Mouse (Mus musculus): ENCODE measurements around the gene Gabbr2. TPM values are rescaled to one million over a fixed set of nuclear protein-coding genes. Genes with fewer than 3 reads are reported as not detected.

The Gabbr2 gene
- polyA plus RNA-seq, 1 experiment, result 102 TPM

DNA sequence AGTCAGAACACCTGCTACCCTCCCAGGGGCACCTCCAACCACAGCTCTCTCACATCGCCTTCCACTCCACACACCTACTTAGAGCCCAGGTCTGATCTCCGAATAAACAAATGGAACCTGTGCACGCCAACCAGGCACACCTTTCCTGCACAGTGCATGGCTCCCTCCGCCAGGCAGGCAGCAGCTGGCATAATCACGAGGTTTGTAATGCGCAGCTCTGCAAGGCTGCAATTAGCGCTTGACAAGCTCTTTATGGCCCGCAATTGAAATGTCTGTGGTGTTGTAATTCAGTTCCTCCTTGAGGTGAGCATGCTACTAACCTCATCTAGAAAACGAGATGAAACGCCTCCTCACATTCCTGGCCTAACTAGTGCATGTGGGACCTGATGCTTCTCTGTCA, 23.7 kb downstream of the Gabbr2 start:
- Histone ChIP-seq H3K27ac (ENCODE audit: insufficient read depth, low read length) (no peak overlapping the region), H3K4me3 (replicated peaks; ENCODE audit: insufficient read depth, low read depth, low read length) (no peak overlapping the region), H3K27me3 (ENCODE audit: control insufficient read depth, insufficient read depth, low read length) (no peaks in the 10 kb centered on the region), H3K4me1 (ENCODE audit: control insufficient read depth, insufficient read depth, low read length) (peaks cover 32% of the 10 kb centered on the region)
- 81% methylated on average over 10 of the region's 10 CpGs for WGBS
- no peak for TF ChIP-seq POLR2A (IDR thresholded peaks at IDR 0.05; ENCODE audit: borderline replicate concordance, insufficient read depth, low read length)
- TF ChIP-seq CTCF (IDR thresholded peaks at IDR 0.05; ENCODE audit: borderline replicate concordance, insufficient read depth, low read depth, low read length), result no peak
- DNase-seq, result no peak

DNA sequence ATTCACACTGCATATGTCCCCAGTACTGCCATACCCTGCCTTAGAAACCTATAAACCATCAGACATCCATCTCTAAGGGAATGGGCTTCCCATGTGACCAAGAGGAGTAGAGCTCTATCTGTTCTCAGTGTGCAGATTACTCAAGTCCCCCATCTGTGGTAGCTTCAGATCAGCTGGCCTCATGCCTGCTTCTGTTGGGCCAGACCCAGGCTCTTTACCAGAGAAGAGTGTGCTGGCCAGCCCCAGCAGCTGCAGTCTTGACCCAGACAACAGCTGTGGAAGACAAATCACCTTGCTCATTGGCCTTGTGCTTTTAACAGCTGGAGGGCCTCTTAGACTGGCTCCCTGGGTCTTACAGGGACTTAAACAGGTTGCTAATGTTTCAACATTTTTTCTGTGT, 25.1 kb downstream of the Gabbr2 start:
- Histone ChIP-seq H3K4me1 (ENCODE audit: control insufficient read depth, insufficient read depth, low read length) (peaks cover 33% of the 10 kb centered on the region), H3K27me3 (ENCODE audit: control insufficient read depth, insufficient read depth, low read length) (no peaks in the 10 kb centered on the region), H3K4me3 (replicated peaks; ENCODE audit: insufficient read depth, low read depth, low read length) (no peak overlapping the region), H3K27ac (ENCODE audit: insufficient read depth, low read length) (no peak overlapping the region)
- no peak for TF ChIP-seq POLR2A (IDR thresholded peaks at IDR 0.05; ENCODE audit: borderline replicate concordance, insufficient read depth, low read length)
- no peak for TF ChIP-seq CTCF (IDR thresholded peaks at IDR 0.05; ENCODE audit: borderline replicate concordance, insufficient read depth, low read depth, low read length)
- no peak for DNase-seq

DNA sequence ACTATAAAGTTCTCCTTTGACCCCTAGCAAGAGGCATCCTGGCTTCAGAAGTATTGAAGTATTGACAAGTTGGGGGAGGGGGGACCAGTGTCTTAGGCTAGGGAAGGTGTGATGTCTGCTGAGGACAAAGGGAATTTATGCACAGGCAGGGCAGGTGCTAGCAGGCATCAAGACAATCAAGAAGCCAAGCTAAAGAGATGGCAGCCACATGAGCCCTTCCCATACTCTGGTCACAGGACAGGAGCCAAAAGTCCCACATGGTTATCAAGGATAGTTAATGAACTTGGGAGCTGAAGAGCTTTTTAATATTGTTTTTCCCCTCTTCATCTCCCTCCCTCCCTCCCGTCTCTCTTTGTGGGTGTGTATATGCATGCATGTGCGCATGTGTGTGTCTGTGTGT, 30.3 kb downstream of the Gabbr2 start:
- Histone ChIP-seq H3K27me3 (ENCODE audit: control insufficient read depth, insufficient read depth, low read length) (no peaks in the 10 kb centered on the region), H3K4me1 (ENCODE audit: control insufficient read depth, insufficient read depth, low read length) (peaks cover 52% of the 10 kb centered on the region), H3K27ac (ENCODE audit: insufficient read depth, low read length) (no peak overlapping the region), H3K4me3 (replicated peaks; ENCODE audit: insufficient read depth, low read depth, low read length) (no peak overlapping the region)
- 79% methylated on average over 2 of the region's 2 CpGs for WGBS
- no peak for DNase-seq
- TF ChIP-seq POLR2A (IDR thresholded peaks at IDR 0.05; ENCODE audit: borderline replicate concordance, insufficient read depth, low read length), result no peak
- TF ChIP-seq CTCF (IDR thresholded peaks at IDR 0.05; ENCODE audit: borderline replicate concordance, insufficient read depth, low read depth, low read length), result no peak

DNA sequence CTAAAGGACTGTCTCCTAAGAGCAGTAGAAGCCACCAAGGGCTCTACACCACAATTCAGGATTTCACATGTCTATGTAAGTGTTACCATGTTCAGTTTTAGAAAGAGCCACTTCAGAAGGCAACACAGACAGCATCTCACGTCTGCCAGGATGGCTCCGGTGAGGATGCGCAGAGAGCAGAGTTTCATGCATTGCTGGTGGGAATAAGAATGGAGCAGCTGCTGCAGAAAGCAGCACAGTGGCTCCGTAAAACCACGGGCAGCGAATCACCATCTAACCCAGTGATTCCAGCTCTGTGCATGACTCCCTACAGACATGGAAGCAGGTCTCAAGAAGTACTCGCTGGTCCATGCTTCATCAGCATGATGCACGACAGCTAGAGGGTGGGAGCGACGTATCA, 31.5 kb downstream of the Gabbr2 start:
- Histone ChIP-seq H3K27ac (ENCODE audit: insufficient read depth, low read length) (no peak overlapping the region), H3K27me3 (ENCODE audit: control insufficient read depth, insufficient read depth, low read length) (no peaks in the 10 kb centered on the region), H3K4me1 (ENCODE audit: control insufficient read depth, insufficient read depth, low read length) (peaks cover 57% of the 10 kb centered on the region), H3K4me3 (replicated peaks; ENCODE audit: insufficient read depth, low read depth, low read length) (no peak overlapping the region)
- TF ChIP-seq CTCF (IDR thresholded peaks at IDR 0.05; ENCODE audit: borderline replicate concordance, insufficient read depth, low read depth, low read length) (no peak), POLR2A (IDR thresholded peaks at IDR 0.05; ENCODE audit: borderline replicate concordance, insufficient read depth, low read length) (no peak)
- no peak for DNase-seq
- 78% methylated on average over 10 of the region's 10 CpGs for WGBS

DNA sequence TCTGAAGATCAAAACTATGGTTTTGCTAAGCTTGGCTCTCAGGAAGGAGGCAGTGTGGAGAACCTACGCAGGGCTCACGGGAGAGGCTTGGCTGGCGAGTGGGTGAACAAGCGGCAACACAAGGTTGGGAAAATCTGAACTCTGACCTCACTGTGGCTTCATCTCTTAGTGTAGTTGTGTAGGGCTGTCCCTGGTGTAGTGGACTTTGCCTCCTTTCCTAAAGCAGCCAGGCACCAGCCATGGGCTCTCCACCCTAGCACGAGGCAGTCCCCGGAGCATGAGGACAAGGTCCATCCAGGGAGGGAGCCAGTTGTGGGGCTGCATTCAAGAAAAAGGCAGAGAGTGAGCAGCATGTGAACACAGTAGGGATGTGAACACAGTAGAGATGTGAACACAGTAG, 31.9 kb downstream of the Gabbr2 start:
- TF ChIP-seq POLR2A (IDR thresholded peaks at IDR 0.05; ENCODE audit: borderline replicate concordance, insufficient read depth, low read length), result no peak
- no peak for TF ChIP-seq CTCF (IDR thresholded peaks at IDR 0.05; ENCODE audit: borderline replicate concordance, insufficient read depth, low read depth, low read length)

DNA sequence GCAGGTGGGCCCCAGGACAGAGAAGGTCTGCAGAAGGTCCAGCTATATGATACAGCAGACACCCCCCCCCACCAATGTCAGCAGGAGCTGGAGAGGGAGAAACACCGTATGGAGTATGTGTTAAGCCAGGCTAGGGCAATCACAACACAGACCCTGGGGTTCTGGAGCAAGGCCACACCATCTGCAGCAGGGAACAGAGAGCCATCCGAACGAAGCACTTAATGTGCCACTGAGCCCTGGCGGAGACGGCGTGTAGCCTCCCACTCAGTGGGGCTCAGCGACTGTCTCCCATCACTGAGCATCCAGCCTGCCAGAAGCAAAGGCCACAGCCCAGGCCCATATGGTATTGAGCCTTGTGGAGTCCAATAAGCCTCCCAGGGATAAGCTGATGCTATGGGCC, 33.7 kb downstream of the Gabbr2 start:
- 11% methylated on average over 7 of the region's 7 CpGs for whole genome bisulfite sequencing
- Histone ChIP-seq H3K27ac (ENCODE audit: insufficient read depth, low read length) (peak overlapping the region; percentile 44), H3K4me1 (ENCODE audit: control insufficient read depth, insufficient read depth, low read length) (peaks cover 64% of the 10 kb centered on the region), H3K4me3 (replicated peaks; ENCODE audit: insufficient read depth, low read depth, low read length) (no peak overlapping the region), H3K27me3 (ENCODE audit: control insufficient read depth, insufficient read depth, low read length) (no peaks in the 10 kb centered on the region)
- DNase-seq, result peak; percentile 90 to 94
- TF ChIP-seq CTCF (IDR thresholded peaks at IDR 0.05; ENCODE audit: borderline replicate concordance, insufficient read depth, low read depth, low read length) (0 out of 2 replicates have a peak, but pooled peaks have one; percentile 13), POLR2A (IDR thresholded peaks at IDR 0.05; ENCODE audit: borderline replicate concordance, insufficient read depth, low read length) (no peak)

More for the DNA sequence above, 31.9 kb downstream of the Gabbr2 start:
- DNase-seq, result no peak
- Histone ChIP-seq H3K4me3 (replicated peaks; ENCODE audit: insufficient read depth, low read depth, low read length) (no peak overlapping the region), H3K4me1 (ENCODE audit: control insufficient read depth, insufficient read depth, low read length) (peaks cover 60% of the 10 kb centered on the region), H3K27ac (ENCODE audit: insufficient read depth, low read length) (no peak overlapping the region), H3K27me3 (ENCODE audit: control insufficient read depth, insufficient read depth, low read length) (no peaks in the 10 kb centered on the region)
- WGBS, result 98% methylated on average over 6 of the region's 6 CpGs

DNA sequence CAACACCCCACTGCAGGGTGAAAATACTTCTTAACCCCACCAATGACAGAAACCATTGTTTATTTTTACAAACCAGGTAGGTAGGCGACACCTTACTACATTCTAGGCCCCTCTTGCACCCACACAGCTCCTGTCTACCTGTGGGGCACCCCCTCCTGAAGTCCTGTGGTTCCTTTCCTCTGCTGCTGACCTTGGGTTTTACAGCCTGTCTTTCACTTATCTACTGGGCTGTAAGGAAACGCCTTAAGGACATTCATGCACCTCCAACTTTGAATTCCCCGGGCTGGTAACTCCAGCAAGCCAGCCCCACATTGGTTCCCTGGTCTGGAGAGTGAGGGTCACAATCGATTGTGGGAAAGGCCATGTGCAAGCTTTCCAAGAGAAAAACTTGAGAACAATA, 34.7 kb downstream of the Gabbr2 start:
- DNase-seq, result no peak
- peak overlapping the region; percentile 44 for H3K27ac ChIP-seq (ENCODE audit: insufficient read depth, low read length)
- TF ChIP-seq POLR2A (IDR thresholded peaks at IDR 0.05; ENCODE audit: borderline replicate concordance, insufficient read depth, low read length), result no peak
- TF ChIP-seq CTCF (IDR thresholded peaks at IDR 0.05; ENCODE audit: borderline replicate concordance, insufficient read depth, low read depth, low read length), result no peak
- H3K27me3 ChIP-seq (ENCODE audit: control insufficient read depth, insufficient read depth, low read length), result no peaks in the 10 kb centered on the region
- 86% methylated on average over 4 of the region's 4 CpGs for WGBS
- no peak overlapping the region for H3K4me3 ChIP-seq (replicated peaks; ENCODE audit: insufficient read depth, low read depth, low read length)
- H3K4me1 ChIP-seq (ENCODE audit: control insufficient read depth, insufficient read depth, low read length), result peaks cover 62% of the 10 kb centered on the region

DNA sequence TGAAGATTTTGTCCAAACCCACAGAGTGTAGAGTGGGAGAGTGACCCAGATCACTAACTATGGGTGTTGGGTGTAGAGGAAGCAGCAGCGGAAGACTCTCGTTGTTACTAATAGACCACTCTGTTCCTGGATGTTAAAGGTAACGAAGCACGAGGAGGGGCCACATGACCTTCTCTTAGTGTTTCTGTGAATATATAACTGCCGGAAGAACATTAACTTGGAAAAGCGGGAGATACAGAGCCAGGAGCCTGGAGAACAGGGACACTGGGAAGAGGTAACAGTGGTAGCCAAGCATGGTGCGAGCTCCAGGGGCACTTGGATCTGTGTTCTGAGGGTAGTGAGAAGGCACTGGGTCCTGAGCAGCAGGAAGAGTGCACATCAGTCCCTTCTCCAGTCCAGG, 38.7 kb downstream of the Gabbr2 start:
- 90% methylated on average over 7 of the region's 7 CpGs for WGBS
- Histone ChIP-seq H3K4me3 (replicated peaks; ENCODE audit: insufficient read depth, low read depth, low read length) (no peak overlapping the region), H3K4me1 (ENCODE audit: control insufficient read depth, insufficient read depth, low read length) (peaks cover 49% of the 10 kb centered on the region), H3K27me3 (ENCODE audit: control insufficient read depth, insufficient read depth, low read length) (no peaks in the 10 kb centered on the region), H3K27ac (ENCODE audit: insufficient read depth, low read length) (no peak overlapping the region)
- TF ChIP-seq CTCF (IDR thresholded peaks at IDR 0.05; ENCODE audit: borderline replicate concordance, insufficient read depth, low read depth, low read length), result no peak
- TF ChIP-seq POLR2A (IDR thresholded peaks at IDR 0.05; ENCODE audit: borderline replicate concordance, insufficient read depth, low read length), result no peak
- DNase-seq, result no peak

All from cerebellum, adult 2 months (tissue).